11 mouse cellular contexts compared by ENCODE assay signal in the genomic region with DNA sequence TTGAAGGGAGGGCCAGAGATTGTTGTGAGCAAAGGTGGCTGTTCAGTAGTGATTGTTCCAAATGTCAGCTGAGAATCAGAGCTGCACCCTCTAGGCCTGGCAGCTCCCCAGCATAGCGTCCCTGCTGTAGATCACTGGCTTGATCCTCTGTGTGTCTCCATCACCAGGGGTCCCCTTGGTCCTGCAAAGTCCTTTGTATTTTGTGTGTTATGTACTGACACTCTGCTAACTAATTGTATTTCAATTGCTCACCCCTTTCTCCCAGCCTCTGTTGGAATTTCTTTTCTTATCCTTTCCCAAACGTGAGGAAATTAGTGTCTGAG.
DNase-seq lines count a peak whose midpoint lies in the region; ATAC-seq and TF ChIP-seq lines count a peak whose summit lies in the region.
"Had no signal": no experiment of that assay in that cellular context is flagged by ENCODE, and none has a peak within 500 bp of the region (broad histone marks: within the 10 kb centered on the region; RNA-seq: fewer than 3 reads in every experiment).

No protein-coding gene starts in this region.

- peak; percentile 73; the same call in 1 of the 2 replicates for ATAC-seq in kidney, embryonic 14.5 days (ENCODE audit: low FRiP score, low TSS enrichment)
- 0 out of 2 replicates have a peak, but pooled peaks have one; percentile 34 for ATAC-seq in embryonic facial prominence, embryonic 15.5 days (ENCODE audit: insufficient number of reproducible peaks, low FRiP score, low TSS enrichment, low read depth)
- ATAC-seq in hindbrain, embryonic 14.5 days (ENCODE audit: low FRiP score), result peak; percentile 46
- peak; percentile 78 for ATAC-seq in midbrain, embryonic 16.5 days
- ATAC-seq in inflammation-experienced regulatory T-cells, adult 6 months, result no peak

- H3K27me3 ChIP-seq in kidney, embryonic 14.5 days (ENCODE audit: control insufficient read depth, insufficient read depth, low read length), result no peaks in the 10 kb centered on the region
- no peaks in the 10 kb centered on the region for H3K27me3 ChIP-seq in kidney, adult 2 months (replicated peaks; ENCODE audit: control insufficient read depth, insufficient read depth, low read length)
- H3K27me3 ChIP-seq in embryonic facial prominence, embryonic 15.5 days, result no peaks in the 10 kb centered on the region
- no peaks in the 10 kb centered on the region for H3K27me3 ChIP-seq in hindbrain, embryonic 14.5 days (ENCODE audit: control insufficient read depth, insufficient read depth, low read length)
- no peaks in the 10 kb centered on the region for H3K27me3 ChIP-seq in midbrain, embryonic 16.5 days (ENCODE audit: control insufficient read depth, insufficient read depth, low read depth, low read length)

- H3K4me2 ChIP-seq in kidney, embryonic 14.5 days (replicated peaks; ENCODE audit: low read depth, low read length), result no peak overlapping the region
- H3K4me2 ChIP-seq in embryonic facial prominence, embryonic 15.5 days (replicated peaks), result no peak overlapping the region
- no peak overlapping the region for H3K4me2 ChIP-seq in hindbrain, embryonic 14.5 days (replicated peaks)
- H3K4me2 ChIP-seq in midbrain, embryonic 16.5 days (ENCODE audit: low read length), result no peak overlapping the region
- H3K4me2 ChIP-seq: liver, embryonic 11.5 days had no signal

- no peak overlapping the region for H3K9ac ChIP-seq in kidney, embryonic 14.5 days (ENCODE audit: low read depth, low read length)
- no peak overlapping the region for H3K9ac ChIP-seq in embryonic facial prominence, embryonic 15.5 days
- H3K9ac ChIP-seq in hindbrain, embryonic 14.5 days, result no peak overlapping the region
- no peak overlapping the region for H3K9ac ChIP-seq in midbrain, embryonic 16.5 days (ENCODE audit: low read depth, low read length)

- no peak overlapping the region for H3K27ac ChIP-seq in kidney, embryonic 14.5 days (ENCODE audit: low read depth, low read length)
- no peak overlapping the region; the same call in 1 of the 2 replicates for H3K27ac ChIP-seq in kidney, adult 2 months (ENCODE audit: insufficient read depth, low read depth, low read length)
- H3K27ac ChIP-seq in embryonic facial prominence, embryonic 15.5 days (replicated peaks), result peak overlapping the region; percentile 55
- H3K27ac ChIP-seq in hindbrain, embryonic 14.5 days, result no peak overlapping the region
- H3K27ac ChIP-seq in midbrain, embryonic 16.5 days (ENCODE audit: low read length), result no peak overlapping the region

- H3K9me3 ChIP-seq in kidney, embryonic 14.5 days (ENCODE audit: control insufficient read depth, low read length), result no peaks in the 10 kb centered on the region
- no peaks in the 10 kb centered on the region for H3K9me3 ChIP-seq in embryonic facial prominence, embryonic 15.5 days (replicated peaks)
- H3K9me3 ChIP-seq in hindbrain, embryonic 14.5 days (ENCODE audit: control insufficient read depth, low read length), result no peaks in the 10 kb centered on the region
- H3K9me3 ChIP-seq in midbrain, embryonic 16.5 days (replicated peaks; ENCODE audit: control insufficient read depth, low read length, poor library complexity, severe bottlenecking), result no peaks in the 10 kb centered on the region
- H3K9me3 ChIP-seq: G1E had no signal

- no peak for TF ChIP-seq CTCF in kidney, adult 2 months (conservative IDR thresholded peaks at IDR 0.05; ENCODE audit: insufficient read depth, insufficient read length, low read depth, low read length)

- H3K4me1 ChIP-seq in kidney, embryonic 14.5 days (ENCODE audit: control insufficient read depth, insufficient read depth, low read length), result no peaks in the 10 kb centered on the region
- H3K4me1 ChIP-seq in kidney, adult 2 months (ENCODE audit: control insufficient read depth, insufficient read depth, low read length), result peaks cover 2% of the 10 kb centered on the region; the same call in 1 of the 2 replicates
- peaks cover 24% of the 10 kb centered on the region for H3K4me1 ChIP-seq in embryonic facial prominence, embryonic 15.5 days
- no peaks in the 10 kb centered on the region; the same call in 1 of the 2 replicates for H3K4me1 ChIP-seq in hindbrain, embryonic 14.5 days (replicated peaks; ENCODE audit: control insufficient read depth, insufficient read depth, low read length)
- 0 out of 2 replicates have a peak, but pooled peaks cover 3% of the 10 kb centered on the region for H3K4me1 ChIP-seq in midbrain, embryonic 16.5 days (ENCODE audit: control insufficient read depth, insufficient read depth, low read length)

- no peak overlapping the region for H3K4me3 ChIP-seq in kidney, embryonic 14.5 days (ENCODE audit: low read length)
- H3K4me3 ChIP-seq in kidney, adult 2 months (ENCODE audit: insufficient read depth, low read depth, low read length), result no peak overlapping the region
- H3K4me3 ChIP-seq in embryonic facial prominence, embryonic 15.5 days (replicated peaks), result no peak overlapping the region
- no peak overlapping the region for H3K4me3 ChIP-seq in hindbrain, embryonic 14.5 days (replicated peaks; ENCODE audit: low read length)
- no peak overlapping the region for H3K4me3 ChIP-seq in midbrain, embryonic 16.5 days (ENCODE audit: low read depth, low read length)

- no peak for DNase-seq in kidney, adult 2 months
- no peak for DNase-seq in hindbrain, embryonic 14.5 days (ENCODE audit: low spot score)
- DNase-seq in testis, postnatal 14 days (ENCODE audit: low spot score), result no peak
- DNase-seq: adrenal gland, postnatal 14 days; cerebellum, postnatal 25 days had no signal

- no peaks in the 10 kb centered on the region for H3K36me3 ChIP-seq in kidney, embryonic 14.5 days (ENCODE audit: control insufficient read depth, insufficient read depth, low read length)
- no peaks in the 10 kb centered on the region for H3K36me3 ChIP-seq in kidney, adult 2 months (ENCODE audit: control insufficient read depth, insufficient read depth, low read length)
- no peaks in the 10 kb centered on the region for H3K36me3 ChIP-seq in embryonic facial prominence, embryonic 15.5 days
- no peaks in the 10 kb centered on the region for H3K36me3 ChIP-seq in hindbrain, embryonic 14.5 days (replicated peaks; ENCODE audit: control insufficient read depth, insufficient read depth)
- no peaks in the 10 kb centered on the region for H3K36me3 ChIP-seq in midbrain, embryonic 16.5 days (ENCODE audit: control insufficient read depth, insufficient read depth, low read length)
- H3K36me3 ChIP-seq: G1E had no signal

- TF ChIP-seq POLR2A in kidney, adult 2 months (IDR thresholded peaks at IDR 0.05; ENCODE audit: low read depth, low read length), result no peak

- 14% methylated on average over 2 of the region's 2 CpGs for WGBS in kidney, embryonic 14.5 days
- WGBS in kidney, adult 2 months, result 29% methylated on average over 2 of the region's 2 CpGs
- WGBS in embryonic facial prominence, embryonic 15.5 days, result 16% methylated on average over 2 of the region's 2 CpGs
- 4% methylated on average over 2 of the region's 2 CpGs for WGBS in hindbrain, embryonic 14.5 days
- 6% methylated on average over 2 of the region's 2 CpGs for WGBS in midbrain, embryonic 16.5 days
